Mouse (Mus musculus) MEL (cell line): ENCODE results near the gene Comtd1. TPM values are rescaled to one million over a fixed set of nuclear protein-coding genes. Genes with fewer than 3 reads are reported as not detected.

Experiments
- DNase-seq: peaks from one replicate; pipeline ENCODE4 v3.0.0; 2011; ENCODE audit warnings: low read depth, low spot score
- H3K27ac ChIP-seq: 2 replicates; pipeline ENCODE4 v1.5.1; 2012; ENCODE audit warnings: low read depth, mild to moderate bottlenecking, control low read depth, low read length, moderate library complexity; ENCODE audit not compliant: control insufficient read depth
- H3K27me3 ChIP-seq, 2 experiments: fragments of 150-350 bp in 1 of 2; sonication (generic) in 1 of 2; 2 replicates each; pipeline ENCODE4 v1.6.1; 2012; ENCODE audit warnings: low read length in 2 of 2, mild to moderate bottlenecking in 2 of 2, improper control_type of control experiment in 1 of 2, moderate library complexity in 1 of 2; ENCODE audit not compliant: insufficient read depth in 2 of 2, control insufficient read depth in 1 of 2
- H3K36me3 ChIP-seq, 2 experiments: 2 replicates each; pipeline ENCODE4 v1.6.1; 2012 to 2014; ENCODE audit warnings: low read length in 2 of 2, improper control_type of control experiment in 1 of 2, inconsistent platforms in 1 of 2, mild to moderate bottlenecking in 1 of 2; ENCODE audit not compliant: insufficient read depth in 2 of 2, control insufficient read depth in 1 of 2
- H3K4me1 ChIP-seq, 2 experiments: fragments of 150-350 bp in 1 of 2; sonication (generic) in 1 of 2; 2 replicates each; pipeline ENCODE4 v1.6.1; 2012; ENCODE audit warnings: low read length in 2 of 2, improper control_type of control experiment in 1 of 2, mild to moderate bottlenecking in 1 of 2; ENCODE audit not compliant: insufficient read depth in 2 of 2, control insufficient read depth in 1 of 2
- H3K4me3 ChIP-seq, 2 experiments: fragments of 150-350 bp in 1 of 2; sonication (generic) in 1 of 2; 2 replicates each; pipeline ENCODE4 v1.5.1; 2012; ENCODE audit warnings: low read depth in 2 of 2, low read length in 2 of 2, mild to moderate bottlenecking in 2 of 2, moderate library complexity in 2 of 2, control low read depth in 1 of 2, improper control_type of control experiment in 1 of 2; ENCODE audit not compliant: control insufficient read depth in 1 of 2, insufficient read depth in 1 of 2
- H3K79me2 ChIP-seq: 2 replicates; pipeline ENCODE4 v1.6.1; 2012; ENCODE audit warnings: mild to moderate bottlenecking, low read length, moderate library complexity; ENCODE audit not compliant: control insufficient read depth, poor library complexity, insufficient read depth
- H3K9ac ChIP-seq: 2 replicates; pipeline ENCODE4 v1.6.1; 2012; ENCODE audit warnings: low read depth, mild to moderate bottlenecking, control low read depth, low read length, moderate library complexity; ENCODE audit not compliant: control insufficient read depth, poor library complexity, severe bottlenecking
- H3K9me3 ChIP-seq: fragments of 150-350 bp; sonication (generic); replicated peaks from 2 replicates; pipeline ENCODE4 v1.6.1; 2012; ENCODE audit warnings: mild to moderate bottlenecking, low read length, improper control_type of control experiment, moderate library complexity; ENCODE audit not compliant: insufficient read depth
- BHLHE40 ChIP-seq: IDR thresholded peaks from 2 replicates; pipeline ENCODE4 v1.6.1; 2012; ENCODE audit warnings: low read depth, mild to moderate bottlenecking, inconsistent platforms, low read length, improper control_type of control experiment, borderline replicate concordance
- CHD2 ChIP-seq: IDR thresholded peaks from 2 replicates; pipeline ENCODE4 v1.6.1; 2011; ENCODE audit warnings: low read length, improper control_type of control experiment
- E2F4 ChIP-seq: IDR thresholded peaks from 2 replicates; pipeline ENCODE4 v1.6.1; 2011; ENCODE audit warnings: low read depth, low read length, improper control_type of control experiment, borderline replicate concordance
- ELF1 ChIP-seq: IDR thresholded peaks from 2 replicates; pipeline ENCODE4 v1.6.1; 2014; ENCODE audit warnings: low read depth, mild to moderate bottlenecking, inconsistent platforms, low read length, improper control_type of control experiment, moderate library complexity
- EP300 ChIP-seq, 2 experiments: IDR thresholded peaks; 2 replicates each; pipeline ENCODE4 v1.6.1; 2011; ENCODE audit warnings: improper control_type of control experiment in 2 of 2, low read length in 2 of 2, low read depth in 1 of 2, mild to moderate bottlenecking in 1 of 2
- ETS1 ChIP-seq: IDR thresholded peaks from 2 replicates; pipeline ENCODE4 v1.6.1; 2012; ENCODE audit warnings: low read depth, mild to moderate bottlenecking, inconsistent platforms, low read length, improper control_type of control experiment, moderate library complexity
- GABPA ChIP-seq: IDR thresholded peaks from 2 replicates; pipeline ENCODE4 v1.6.1; 2012; ENCODE audit warnings: low read depth, mild to moderate bottlenecking, inconsistent platforms, low read length, improper control_type of control experiment, moderate library complexity
- GATA1 ChIP-seq: IDR thresholded peaks from 2 replicates; pipeline ENCODE4 v1.6.1; 2011; ENCODE audit warnings: low read depth, low read length, improper control_type of control experiment
- HCFC1 ChIP-seq: IDR thresholded peaks from 2 replicates; pipeline ENCODE4 v1.6.1; 2012; ENCODE audit warnings: low read depth, mild to moderate bottlenecking, inconsistent platforms, low read length, improper control_type of control experiment, moderate library complexity
- JUND ChIP-seq: IDR thresholded peaks from 2 replicates; pipeline ENCODE4 v1.6.1; 2011; ENCODE audit warnings: low read depth, mild to moderate bottlenecking, improper control_type of control experiment, low read length
- MAFK ChIP-seq: IDR thresholded peaks from 2 replicates; pipeline ENCODE4 v1.6.1; 2011; ENCODE audit warnings: low read depth, mild to moderate bottlenecking, low read length, improper control_type of control experiment, borderline replicate concordance
- MEF2A ChIP-seq: IDR thresholded peaks from 2 replicates; pipeline ENCODE4 v1.6.1; 2014; ENCODE audit warnings: low read depth, mild to moderate bottlenecking, inconsistent platforms, low read length, improper control_type of control experiment; ENCODE audit not compliant: poor library complexity, insufficient replicate concordance, severe bottlenecking; ENCODE audit errors: extremely low read depth
- MXI1 ChIP-seq: IDR thresholded peaks from 2 replicates; pipeline ENCODE4 v1.6.1; 2011; ENCODE audit warnings: mild to moderate bottlenecking, low read depth, low read length, improper control_type of control experiment
- MYC ChIP-seq: IDR thresholded peaks from 2 replicates; pipeline ENCODE4 v1.6.1; 2011; ENCODE audit warnings: low read depth, mild to moderate bottlenecking, low read length, improper control_type of control experiment, moderate library complexity
- NELFE ChIP-seq: IDR thresholded peaks from 2 replicates; pipeline ENCODE4 v1.6.1; 2011; ENCODE audit warnings: low read depth, low read length, improper control_type of control experiment
- POLR2AphosphoS2 ChIP-seq: IDR thresholded peaks from 2 replicates; pipeline ENCODE4 v1.6.1; 2011; ENCODE audit warnings: low read length, improper control_type of control experiment
- POLR2AphosphoS5 ChIP-seq: IDR thresholded peaks from 2 replicates; pipeline ENCODE4 v1.6.1; 2012; ENCODE audit warnings: low read depth, borderline replicate concordance, mild to moderate bottlenecking, inconsistent platforms, low read length, moderate library complexity, mixed read lengths
- SIN3A ChIP-seq: IDR thresholded peaks from 2 replicates; pipeline ENCODE4 v1.6.1; 2012; ENCODE audit warnings: low read length, improper control_type of control experiment, inconsistent platforms
- TBP ChIP-seq: IDR thresholded peaks from 2 replicates; pipeline ENCODE4 v1.8.0; 2011; ENCODE audit warnings: low read depth, low read length, improper control_type of control experiment
- TCF12 ChIP-seq: IDR thresholded peaks from 2 replicates; pipeline ENCODE4 v1.6.1; 2014; ENCODE audit warnings: low read depth, mild to moderate bottlenecking, inconsistent platforms, low read length, improper control_type of control experiment, moderate library complexity
- UBTF ChIP-seq: IDR thresholded peaks from 2 replicates; pipeline ENCODE4 v1.6.1; 2012; ENCODE audit warnings: low read depth, mild to moderate bottlenecking, inconsistent platforms, low read length, improper control_type of control experiment, moderate library complexity, borderline replicate concordance; ENCODE audit not compliant: insufficient read depth
- ZC3H11A ChIP-seq: IDR thresholded peaks from 2 replicates; pipeline ENCODE4 v1.6.1; 2012; ENCODE audit warnings: low read depth, mild to moderate bottlenecking, inconsistent platforms, low read length, improper control_type of control experiment
- ZMIZ1 ChIP-seq: IDR thresholded peaks from 2 replicates; pipeline ENCODE4 v1.6.1; 2012; ENCODE audit warnings: low read depth, mild to moderate bottlenecking, inconsistent platforms, low read length, improper control_type of control experiment, moderate library complexity
- polyA plus RNA-seq, 2 experiments: library from polyadenylated mRNA; stranded (reverse) in 1 of 2; unstranded in 1 of 2; fragments of >175 nt in 1 of 2; fragments of >200 nt in 1 of 2; gene quantifications; 2 replicates each; pipeline versions ENCODE4 v1.2.1 to v1.2.4; 2012; ENCODE audit warnings: low replicate concordance in 2 of 2, low read depth in 1 of 2; ENCODE audit not compliant: insufficient read length in 2 of 2, insufficient read depth in 1 of 2, missing spikeins in 1 of 2
- total RNA-seq: library from RNA; depleted of rRNA; stranded (reverse); fragments of 300-350 nt; gene quantifications from 2 replicates; pipeline ENCODE4 v1.2.3, GENCODE M21; 2012

The Comtd1 gene
- total and polyA plus RNA-seq, 3 experiments = 35.7 to 36.4 TPM; not detected in 1

- Histone ChIP-seq H3K9me3 (no peaks in the 10 kb centered on the region), H3K27ac (no peak overlapping the region), H3K27me3 (no peaks in the 10 kb centered on the region), H3K79me2 (no peaks in the 10 kb centered on the region), H3K4me1 (peaks cover 13 to 21% of the 10 kb centered on the region in 2 experiments), H3K36me3 (peaks cover 0 to 13% of the 10 kb centered on the region in 2 experiments; a peak in 2 of 4 replicates), H3K4me3 (no peak overlapping the region), H3K9ac (no peak overlapping the region)
- no peak for DNase-seq
- TF ChIP-seq POLR2AphosphoS5 (no peak), GABPA (no peak), POLR2AphosphoS2 (no peak)
These were observed 34.2 kb downstream of the Comtd1 start for GRCm38 (mm10) chr14:21814606-21815005.

- Histone ChIP-seq H3K27me3 (no peaks in the 10 kb centered on the region), H3K79me2 (no peaks in the 10 kb centered on the region), H3K9me3 (no peaks in the 10 kb centered on the region), H3K27ac (peak overlapping the region; percentile 87), H3K4me3 (peak overlapping the region; percentile 30 to 41; a peak in 3 of 4 replicates), H3K4me1 (peaks cover 13 to 21% of the 10 kb centered on the region in 2 experiments), H3K36me3 (peaks cover 0 to 13% of the 10 kb centered on the region in 2 experiments; a peak in 2 of 4 replicates), H3K9ac (peak overlapping the region; percentile 67)
- DNase-seq = peak; percentile 60
- TF ChIP-seq POLR2AphosphoS2 (no peak), BHLHE40 (0 out of 2 replicates have a peak, but pooled peaks have one; percentile 17), NELFE (peak; percentile 18; the same call in 1 of the 2 replicates), E2F4 (no peak), MYC (0 out of 2 replicates have a peak, but pooled peaks have one; percentile 32), HCFC1 (no peak), CHD2 (peak; percentile 49), TCF12 (0 out of 2 replicates have a peak, but pooled peaks have one; percentile 6), MXI1 (no peak), GATA1 (0 out of 2 replicates have a peak, but pooled peaks have one; percentile 28), EP300 (IDR thresholded peaks at IDR 0.05; ENCODE audit: low read depth in 1 of 2, low read length in 2 of 2) (0 out of 4 replicates have a peak, but pooled peaks of 1 of the 2 experiments have one; percentile 28)
These were observed 34.9 kb downstream of the Comtd1 start for GRCm38 (mm10) chr14:21813847-21814246.

GRCm38 (mm10) chr14:21813216-21813615 is 35.6 kb downstream of the Comtd1 start:
- Histone ChIP-seq H3K36me3 (peaks cover 0 to 13% of the 10 kb centered on the region in 2 experiments; a peak in 2 of 4 replicates), H3K79me2 (no peaks in the 10 kb centered on the region), H3K9me3 (no peaks in the 10 kb centered on the region), H3K27ac (peak overlapping the region; percentile 87), H3K4me3 (peak overlapping the region; percentile 30 to 41), H3K9ac (peak overlapping the region; percentile 67), H3K27me3 (no peaks in the 10 kb centered on the region), H3K4me1 (peaks cover 13 to 25% of the 10 kb centered on the region in 2 experiments)
- peak; percentile 85 for DNase-seq
- no peak; the same call in 1 of the 2 replicates for TF ChIP-seq ETS1
- no peak for TF ChIP-seq GABPA
- TF ChIP-seq ZC3H11A = no peak
- TF ChIP-seq E2F4 = no peak
- TF ChIP-seq TCF12 = peak; percentile 73
- no peak for TF ChIP-seq SIN3A
- peak; percentile 82 for TF ChIP-seq GATA1
- TF ChIP-seq EP300 (IDR thresholded peaks at IDR 0.05; ENCODE audit: low read depth in 1 of 2, low read length in 2 of 2) = peak; percentile 28 to 70; a peak in 2 of 4 replicates
- TF ChIP-seq UBTF = no peak
- no peak for TF ChIP-seq MAFK
- TF ChIP-seq ZMIZ1 = no peak
- no peak for TF ChIP-seq HCFC1
- 0 out of 2 replicates have a peak, but pooled peaks have one; percentile 20 for TF ChIP-seq MYC
- TF ChIP-seq ELF1 = peak; percentile 54; the same call in 1 of the 2 replicates
- TF ChIP-seq TBP = no peak
- TF ChIP-seq MEF2A = no peak
- TF ChIP-seq POLR2AphosphoS5 = no peak
- TF ChIP-seq JUND = no peak
